Mouse (Mus musculus): ENCODE measurements at regions not wholly inside any gene's neighbourhood (a gene's known extent, or its start where the extent isn't known, plus 50 kb on each side); places are given as distances from the start of the nearest gene placed in this dataset.

GRCm38 (mm10) chr14:80901346-80901745 lies 917.5 kb downstream of the Olfm4 start:
- peak overlapping the region; percentile 43 for H3K4me3 ChIP-seq
- H3K27ac ChIP-seq: no peak overlapping the region
- intact Hi-C loops (cut with DNase I): no loop called here
- peak; percentile 19 to 24 for DNase-seq (ENCODE audit: extremely low spot score in 1 of 2, low spot score in 2 of 2)
- TF ChIP-seq CTCF (IDR thresholded peaks at IDR 0.05): no peak

DNA sequence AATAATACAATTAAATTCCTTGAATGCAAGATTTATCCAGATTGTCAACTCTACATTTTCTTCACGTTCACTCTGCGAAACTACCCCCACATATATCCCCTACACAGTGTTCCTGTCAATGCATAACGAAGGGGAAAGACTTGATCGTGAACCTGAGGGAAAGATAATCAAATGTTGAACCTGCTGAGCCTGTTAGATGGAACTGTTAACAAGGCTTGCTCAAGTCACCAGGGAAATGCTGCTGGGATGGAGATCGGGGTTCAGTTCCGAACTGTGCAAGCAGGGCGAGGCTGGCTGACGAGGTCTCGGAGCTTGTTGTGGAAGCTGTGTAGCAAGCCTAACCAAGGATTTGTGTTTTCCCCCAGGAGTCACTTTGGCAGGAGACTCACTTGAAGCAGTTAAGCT lies 917.9 kb downstream of the Olfm4 start:
- intact Hi-C loops (cut with DNase I): no loop called here
- Histone ChIP-seq H3K27ac (no peak overlapping the region), H3K4me3 (peak overlapping the region; percentile 43)
- TF ChIP-seq CTCF (IDR thresholded peaks at IDR 0.05): no peak
- peak in 1 of 2 experiments; percentile 11 for DNase-seq (ENCODE audit: extremely low spot score in 1 of 2, low spot score in 2 of 2)

DNA sequence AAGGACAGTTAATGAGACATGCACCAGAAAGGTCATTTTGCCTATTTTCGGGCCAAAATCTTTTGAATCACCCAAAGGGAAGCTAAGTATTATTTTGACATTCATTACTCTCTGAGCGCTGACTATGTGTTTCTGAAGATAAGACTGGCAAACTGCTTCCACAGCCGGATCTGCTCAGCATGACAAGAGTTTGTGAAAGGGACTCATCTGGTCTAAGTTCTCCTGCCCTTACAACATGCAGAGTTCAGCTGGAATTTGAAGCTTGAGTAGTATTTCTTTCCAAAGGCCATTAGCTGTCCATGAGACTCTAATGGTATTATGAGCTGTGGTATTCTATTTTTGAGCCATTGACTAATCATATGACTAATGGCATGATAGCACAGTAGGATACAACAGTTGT lies 932.1 kb downstream of the Olfm4 start:
- no peak overlapping the region for H3K27ac ChIP-seq
- TF ChIP-seq CTCF (IDR thresholded peaks at IDR 0.05): no peak
- intact Hi-C loops (cut with DNase I): no loop called here

DNA sequence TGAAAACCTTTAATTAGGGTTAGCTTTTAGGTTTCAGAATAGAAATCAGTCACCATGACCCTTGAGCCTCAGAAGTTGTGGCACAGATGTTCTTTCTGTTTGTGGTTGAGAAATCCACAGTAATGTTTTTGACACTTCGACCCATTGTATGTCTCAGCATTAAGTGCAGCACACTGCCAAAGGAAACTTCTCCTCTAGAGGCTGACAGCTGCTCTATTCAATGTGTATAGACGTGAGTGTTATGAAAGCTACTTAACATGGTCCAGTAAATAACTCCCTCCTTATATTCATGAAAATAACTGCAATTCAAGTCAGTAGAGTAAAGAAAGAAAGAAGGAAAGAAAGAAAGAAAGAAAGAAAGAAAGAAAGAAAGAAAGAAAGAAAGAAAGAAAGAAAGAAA lies 939.9 kb downstream of the Olfm4 start:
- DNase-seq (ENCODE audit: extremely low spot score in 1 of 2, low spot score in 2 of 2): no peak
- no peak for TF ChIP-seq CTCF (IDR thresholded peaks at IDR 0.05)
- no peak overlapping the region for H3K27ac ChIP-seq
- intact Hi-C loops (cut with DNase I): no loop called here
- no peak overlapping the region for H3K4me3 ChIP-seq

More for the DNA sequence above, 932.1 kb downstream of the Olfm4 start:
- no peak for DNase-seq (ENCODE audit: extremely low spot score in 1 of 2, low spot score in 2 of 2)
- no peak overlapping the region for H3K4me3 ChIP-seq

DNA sequence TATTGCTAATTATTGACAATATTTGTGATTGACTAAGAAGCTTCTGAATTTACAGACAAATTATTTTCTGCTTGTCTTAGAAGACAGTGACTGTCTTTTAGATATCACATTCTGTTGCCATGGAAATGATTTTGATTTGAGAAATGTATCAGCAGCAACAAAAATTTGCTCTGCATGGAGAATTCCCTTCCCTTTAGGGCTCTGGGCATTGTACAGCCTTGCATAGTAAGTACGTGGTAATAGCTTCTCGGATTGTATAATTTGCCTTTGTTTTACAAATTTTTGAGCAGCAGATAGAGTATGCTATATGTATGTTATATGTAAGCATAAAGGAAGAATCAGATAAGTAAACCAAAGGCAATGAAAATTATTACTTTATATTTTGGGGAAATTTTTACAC lies 976.1 kb downstream of the Olfm4 start:
- TF ChIP-seq CTCF (IDR thresholded peaks at IDR 0.05): no peak
- H3K4me3 ChIP-seq: no peak overlapping the region
- intact Hi-C loops (cut with DNase I): no loop called here
- H3K27ac ChIP-seq: no peak overlapping the region
- no peak for DNase-seq (ENCODE audit: extremely low spot score in 1 of 2, low spot score in 2 of 2)

DNA sequence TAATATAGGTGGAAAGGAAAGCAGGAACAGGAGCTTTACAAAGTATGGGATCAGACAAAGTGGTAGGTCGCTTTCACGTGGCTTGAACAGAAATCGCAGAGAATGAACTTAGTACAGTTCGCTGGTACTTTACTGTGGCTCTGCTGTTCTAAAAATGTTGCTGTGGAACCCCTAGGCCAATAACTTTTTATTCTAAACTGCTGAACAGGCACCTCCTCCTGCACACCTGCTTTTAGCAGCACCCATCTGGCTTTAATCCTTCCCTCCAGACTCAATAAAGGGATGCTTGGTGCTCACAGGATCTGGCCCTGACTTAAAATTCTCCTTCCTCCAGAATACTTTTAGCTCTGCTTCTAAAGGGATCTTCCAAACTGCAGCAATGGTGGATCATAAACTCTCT lies 991.9 kb downstream of the Olfm4 start:
- Histone ChIP-seq H3K4me3 (no peak overlapping the region), H3K27ac (no peak overlapping the region)
- no peak for TF ChIP-seq CTCF (IDR thresholded peaks at IDR 0.05)
- no peak for DNase-seq (ENCODE audit: extremely low spot score in 1 of 2, low spot score in 2 of 2)
- intact Hi-C loops (cut with DNase I): no loop called here

DNA sequence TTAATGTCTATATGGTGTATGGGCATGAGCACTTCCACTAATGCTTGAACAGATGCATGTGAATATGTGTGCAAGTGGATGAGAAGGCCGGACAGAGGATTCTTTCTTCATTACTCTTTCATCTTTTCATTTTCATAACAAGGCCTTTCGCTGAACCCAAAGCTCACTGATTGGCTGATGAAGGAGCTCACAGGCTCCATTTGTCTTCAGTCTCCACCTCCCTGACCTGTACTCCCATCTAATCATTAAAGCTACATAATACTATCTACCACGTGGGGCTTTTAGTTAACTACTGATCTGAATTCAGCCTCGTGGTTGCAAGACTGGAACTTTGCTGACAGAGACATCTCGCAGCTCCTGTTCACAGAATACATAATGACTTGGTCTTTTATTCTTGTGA lies 992.8 kb downstream of the Olfm4 start:
- Histone ChIP-seq H3K4me3 (no peak overlapping the region), H3K27ac (no peak overlapping the region)
- DNase-seq (ENCODE audit: extremely low spot score in 1 of 2, low spot score in 2 of 2): no peak
- intact Hi-C loops (cut with DNase I): no loop called here
- no peak for TF ChIP-seq CTCF (IDR thresholded peaks at IDR 0.05)

GRCm38 (mm10) chr14:80979475-80979874 lies 995.6 kb downstream of the Olfm4 start:
- no peak overlapping the region for H3K27ac ChIP-seq
- no peak overlapping the region for H3K4me3 ChIP-seq
- no peak for TF ChIP-seq CTCF (IDR thresholded peaks at IDR 0.05)
- intact Hi-C loops (cut with DNase I): no loop called here
- no peak for DNase-seq (ENCODE audit: extremely low spot score in 1 of 2, low spot score in 2 of 2)

DNA sequence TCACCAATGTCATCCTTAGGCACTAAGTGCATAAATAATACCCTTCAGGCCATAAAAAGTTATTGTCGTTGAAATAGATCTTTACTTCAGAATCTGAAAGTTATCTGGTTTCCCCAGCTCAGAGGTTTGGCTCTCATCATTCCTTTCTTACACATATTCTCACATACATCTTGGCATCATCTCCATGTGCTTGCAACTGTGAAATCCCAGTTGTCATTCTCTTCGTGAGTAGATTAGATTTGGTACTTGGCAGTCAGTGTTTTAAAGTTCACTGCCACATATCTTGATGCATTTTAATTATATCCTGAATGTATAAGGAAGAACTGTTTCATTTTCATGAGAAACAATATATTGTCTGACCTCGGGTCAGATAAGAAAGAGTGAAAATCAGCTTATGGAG lies 1006.3 kb downstream of the Olfm4 start:
- no peak overlapping the region for H3K27ac ChIP-seq
- H3K4me3 ChIP-seq: no peak overlapping the region
- intact Hi-C loops (cut with DNase I): no loop called here
- no peak for DNase-seq (ENCODE audit: extremely low spot score in 1 of 2, low spot score in 2 of 2)
- no peak for TF ChIP-seq CTCF (IDR thresholded peaks at IDR 0.05)

- no peak for DNase-seq (ENCODE audit: extremely low spot score in 1 of 2, low spot score in 2 of 2)
- no peak overlapping the region for H3K4me3 ChIP-seq
- TF ChIP-seq CTCF (IDR thresholded peaks at IDR 0.05): no peak
- intact Hi-C loops (cut with DNase I): no loop called here
- H3K27ac ChIP-seq: no peak overlapping the region
These were observed 1006.9 kb downstream of the Olfm4 start for GRCm38 (mm10) chr14:80990679-80991286.

GRCm38 (mm10) chr14:80999030-80999429 lies 1015.1 kb downstream of the Olfm4 start:
- Histone ChIP-seq H3K27ac (no peak overlapping the region), H3K4me3 (no peak overlapping the region)
- DNase-seq (ENCODE audit: extremely low spot score in 1 of 2, low spot score in 2 of 2): no peak
- intact Hi-C loops (cut with DNase I): no loop called here
- no peak for TF ChIP-seq CTCF (IDR thresholded peaks at IDR 0.05)

DNA sequence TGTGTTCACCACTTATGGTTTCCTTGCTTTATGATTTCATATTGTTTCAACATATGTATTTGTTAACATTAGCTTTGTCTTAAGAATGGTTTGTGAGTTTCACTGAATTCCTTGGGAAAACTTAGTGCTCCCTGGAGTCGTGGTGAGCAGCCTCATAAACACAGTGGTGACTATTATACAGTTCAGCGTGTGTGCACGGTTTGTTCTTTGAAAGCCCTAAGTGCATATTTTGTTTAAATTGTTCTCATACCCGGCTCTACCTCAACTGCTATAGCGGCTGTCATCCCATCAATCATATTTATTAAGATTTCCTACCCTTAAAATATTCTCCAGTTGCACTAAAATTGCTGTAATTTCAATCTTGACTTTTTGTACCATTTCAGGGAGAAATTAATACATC lies 1029.3 kb downstream of the Olfm4 start:
- intact Hi-C loops (cut with DNase I): no loop called here
- TF ChIP-seq CTCF (IDR thresholded peaks at IDR 0.05): no peak
- H3K27ac ChIP-seq: no peak overlapping the region
- DNase-seq (ENCODE audit: extremely low spot score in 1 of 2, low spot score in 2 of 2): no peak
- no peak overlapping the region for H3K4me3 ChIP-seq

- no peak for DNase-seq (ENCODE audit: extremely low spot score in 1 of 2, low spot score in 2 of 2)
These were observed 1047.6 kb downstream of the Olfm4 start for GRCm38 (mm10) chr14:81031475-81031874.

More at GRCm38 (mm10) chr14:81031475-81031874, 1047.6 kb downstream of the Olfm4 start:
- Histone ChIP-seq H3K4me3 (no peak overlapping the region), H3K27ac (no peak overlapping the region)
- no peak for TF ChIP-seq CTCF (IDR thresholded peaks at IDR 0.05)
- intact Hi-C loops (cut with DNase I): no loop called here

Measured in left cerebral cortex, adult 2 months (tissue).